Mouse (Mus musculus): ENCODE data around the gene Ube2d2b.

GRCm38 (mm10) chr5:107873330-107873729 is 43.4 kb downstream of the Ube2d2b start:
- TF ChIP-seq CTCF (conservative IDR thresholded peaks at IDR 0.05; ENCODE audit: insufficient read depth, insufficient read length, low read depth, low read length) (no peak), POLR2A (IDR thresholded peaks at IDR 0.05; ENCODE audit: low read depth, low read length) (no peak)

Data from kidney, adult 2 months (tissue).